Mouse (Mus musculus) spleen, postnatal 36 days (tissue): ENCODE results near the gene Aup1.

Source experiments
- DNase-seq, 2 experiments: peaks; one replicate each; pipeline ENCODE4 v3.0.0; 2022; ENCODE audit warnings: low spot score in 2 of 2, mixed read lengths in 1 of 2

Gene Aup1

GRCm38 (mm10) chr6:83031111-83031510 is 23.2 kb upstream of the Aup1 start:
- no peak for DNase-seq

- no peak for DNase-seq
Observed at GRCm38 (mm10) chr6:83031921-83032590, 22.3 kb upstream of the Aup1 start.

- peak; percentile 66 to 69 for DNase-seq
Observed at GRCm38 (mm10) chr6:83032769-83033191, 21.5 kb upstream of the Aup1 start.

GRCm38 (mm10) chr6:83033249-83034185 is 20.8 kb upstream of the Aup1 start, which contains the start of the genes Dok1 and Loxl3:
Gene Dok1, minus strand, starts transcription at chr6:83033471.
Gene Loxl3, plus strand, starts transcription at chr6:83034173.
- peak; percentile 64 to 72 for DNase-seq

- DNase-seq, result no peak
Observed at GRCm38 (mm10) chr6:83034463-83035055, 19.8 kb upstream of the Aup1 start.

- DNase-seq, result no peak
Observed at GRCm38 (mm10) chr6:83037188-83037587, 17.1 kb upstream of the Aup1 start.

GRCm38 (mm10) chr6:83038496-83039012 is 15.8 kb upstream of the Aup1 start:
- peak; percentile 91 to 95 for DNase-seq

- DNase-seq, result no peak
Observed at GRCm38 (mm10) chr6:83040601-83041000, 13.7 kb upstream of the Aup1 start.

GRCm38 (mm10) chr6:83043561-83043960 is 10.8 kb upstream of the Aup1 start:
- no peak for DNase-seq

- DNase-seq, result no peak
Observed at GRCm38 (mm10) chr6:83043993-83044392, 10.3 kb upstream of the Aup1 start.

- DNase-seq, result peak; percentile 37 to 46
Observed at GRCm38 (mm10) chr6:83044742-83045141, 9.6 kb upstream of the Aup1 start.

GRCm38 (mm10) chr6:83049367-83049766 is 5.0 kb upstream of the Aup1 start:
- DNase-seq, result no peak

GRCm38 (mm10) chr6:83053136-83053960 is 973 bp upstream of the Aup1 start:
- peak in 1 of 2 experiments; percentile 38 for DNase-seq

- peak; percentile 42 to 57 for DNase-seq
Observed at GRCm38 (mm10) chr6:83054871-83055431, 630 bp downstream of the Aup1 start, which contains the start of gene Htra2. Gene Htra2, minus strand, starts transcription at chr6:83055273.

GRCm38 (mm10) chr6:83057790-83058189 is 3.5 kb downstream of the Aup1 start, which contains the start of gene Dqx1:
Gene Dqx1, plus strand, starts transcription at chr6:83057844.
- no peak for DNase-seq

- DNase-seq, result no peak
Observed at GRCm38 (mm10) chr6:83058725-83059124, 4.4 kb downstream of the Aup1 start.

- peak in 1 of 2 experiments; percentile 28 for DNase-seq
Observed at GRCm38 (mm10) chr6:83065995-83066394, 11.7 kb downstream of the Aup1 start.

GRCm38 (mm10) chr6:83066441-83066840 is 12.1 kb downstream of the Aup1 start:
- no peak for DNase-seq

GRCm38 (mm10) chr6:83068221-83068620 is 13.9 kb downstream of the Aup1 start:
- no peak for DNase-seq

GRCm38 (mm10) chr6:83068706-83069487 is 14.6 kb downstream of the Aup1 start:
- DNase-seq, result no peak
